Mouse (Mus musculus) CD4-positive, CD25-positive, alpha-beta regulatory T cell, adult 4 months (primary cell): ENCODE data around the gene Olfr157. TPM values are rescaled to one million over a fixed set of nuclear protein-coding genes. Genes with fewer than 3 reads are reported as not detected.
"Not testable (repeated sequence)": the region's sequence is repeated elsewhere in the genome, so short reads cannot be mapped to it uniquely, and the experiment has no call there.

Experiments used
- ATAC-seq: one replicate; pipeline ENCODE4 v1.8.0; 2017
- polyA plus RNA-seq, 2 experiments: library from polyadenylated mRNA; unstranded; fragments of 100-300 nt; shearing (Covaris generic); gene quantifications; one replicate each; pipeline ENCODE4 v1.2.1; 2017

Gene Olfr157
- polyA plus RNA-seq, 2 experiments from 2014 or later: 0.09 TPM; not detected in 1

DNA sequence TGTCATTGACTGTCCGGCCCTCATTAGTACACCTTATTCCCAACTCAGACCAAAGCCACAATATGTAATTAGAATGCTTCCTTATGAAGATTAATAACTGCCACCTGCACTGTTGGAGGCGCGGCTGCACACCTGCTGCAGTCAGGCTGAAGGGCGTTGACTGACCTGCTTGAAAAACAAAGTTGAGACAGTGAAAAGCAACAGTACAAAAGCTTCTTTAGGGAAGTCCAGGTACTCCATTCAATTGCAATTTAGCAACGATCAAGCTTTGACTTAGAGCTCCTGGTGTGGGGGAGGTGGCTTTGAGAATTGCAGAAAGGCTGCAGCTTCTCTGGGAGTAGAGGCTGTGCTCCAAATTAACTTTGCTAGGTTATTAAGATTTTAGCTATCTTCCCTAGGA is 44.2 kb downstream of the Olfr157 start:
- ATAC-seq: not testable (repeated sequence)

- no peak for ATAC-seq
Observed at GRCm38 (mm10) chr4:43795296-43795695, 44.7 kb downstream of the Olfr157 start.

Other genes starting within 250 kb of the Olfr157 start
- not detected for gene Npr2, start 208.3 kb downstream of the Olfr157 start, polyA plus RNA-seq
- not detected for gene Spag8, start 186.6 kb downstream of the Olfr157 start, polyA plus RNA-seq
- 10 to 100 TPM; 38.8 to 43.7 TPM for gene Hint2, start 183.7 kb downstream of the Olfr157 start, polyA plus RNA-seq
- gene Tmem8b, start 171.2 kb downstream of the Olfr157 start, polyA plus RNA-seq: 1 to 10 TPM in 1 of 2 experiments, under 1 TPM in 1; 0.77 to 1.8 TPM
- gene Fam221b, start 171.1 kb downstream of the Olfr157 start, polyA plus RNA-seq: 1 to 10 TPM; 2.4 to 2.6 TPM
- not detected for gene Olfr70, start 139.4 kb downstream of the Olfr157 start, polyA plus RNA-seq
- not detected for gene Olfr71, start 129.9 kb downstream of the Olfr157 start, polyA plus RNA-seq
- not detected for gene Hrct1, start 113.0 kb downstream of the Olfr157 start, polyA plus RNA-seq
- not detected for gene Spaar, start 110.2 kb downstream of the Olfr157 start, polyA plus RNA-seq
- not detected for gene Olfr159, start 69.2 kb downstream of the Olfr157 start, polyA plus RNA-seq
- not detected for gene Olfr156, start 16.3 kb downstream of the Olfr157 start, polyA plus RNA-seq
- gene Olfr155, start 11.4 kb upstream of the Olfr157 start, polyA plus RNA-seq: not detected
- gene Reck, start 35.3 kb upstream of the Olfr157 start, polyA plus RNA-seq: 1 to 10 TPM; 4.2 to 4.6 TPM
- gene Glipr2, start 117.2 kb upstream of the Olfr157 start, polyA plus RNA-seq: 100 to 1,000 TPM; 165 to 194 TPM
- gene Ccin, start 143.3 kb upstream of the Olfr157 start, polyA plus RNA-seq: not detected
- 10 to 100 TPM; 66.1 to 83.6 TPM for gene Clta, start 164.3 kb upstream of the Olfr157 start, polyA plus RNA-seq
- 10 to 100 TPM; 20.5 to 20.9 TPM for gene Gne, start 244.0 kb upstream of the Olfr157 start, polyA plus RNA-seq